Mouse (Mus musculus): ENCODE measurements around the gene Mex3a.

- TF ChIP-seq CTCF (IDR thresholded peaks at IDR 0.05; ENCODE audit: insufficient read depth, low read depth, low read length) (no peak), POLR2A (IDR thresholded peaks at IDR 0.05; ENCODE audit: insufficient read depth, low read depth, low read length) (no peak)
These were observed 37.5 kb downstream of the Mex3a start for GRCm38 (mm10) chr3:88569694-88570093.

Measured in olfactory bulb, adult 2 months (tissue).